Mouse (Mus musculus) liver, adult 2 months (tissue): ENCODE data around the gene Gpc6. TPM values are rescaled to one million over a fixed set of nuclear protein-coding genes. Genes with fewer than 3 reads are reported as not detected.

Source experiments
- DNase-seq: peaks from one replicate; pipeline ENCODE4 v3.0.0-alpha.2; 2011; ENCODE audit warnings: low read depth, low spot score; ENCODE audit errors: extremely low read depth
- H3K27ac ChIP-seq: fragments of 200-500 bp; replicated peaks from 2 replicates; pipeline ENCODE4 v1.5.1; 2012; ENCODE audit warnings: low read depth, mild to moderate bottlenecking, control low read depth, inconsistent platforms, low read length; ENCODE audit not compliant: insufficient read depth
- H3K27me3 ChIP-seq: fragments of 200-500 bp; 2 replicates; pipeline ENCODE4 v1.6.1; 2012; ENCODE audit warnings: mild to moderate bottlenecking, moderate library complexity, low read length, inconsistent platforms; ENCODE audit not compliant: control insufficient read depth, insufficient read depth
- H3K36me3 ChIP-seq: fragments of 200-500 bp; 2 replicates; pipeline ENCODE4 v1.6.1; 2012; ENCODE audit warnings: low read length, inconsistent platforms; ENCODE audit not compliant: control insufficient read depth, insufficient read depth
- H3K4me1 ChIP-seq: fragments of 200-500 bp; 2 replicates; pipeline ENCODE4 v1.6.1; 2011; ENCODE audit warnings: low read length; ENCODE audit not compliant: control insufficient read depth, insufficient read depth
- H3K4me3 ChIP-seq: fragments of 200-500 bp; 2 replicates; pipeline ENCODE4 v1.5.1; 2011; ENCODE audit warnings: low read depth, mild to moderate bottlenecking, control low read depth, low read length, moderate library complexity; ENCODE audit not compliant: insufficient read depth
- H3K79me2 ChIP-seq: fragments of 200-500 bp; 2 replicates; pipeline ENCODE4 v1.6.1; 2012; ENCODE audit warnings: inconsistent platforms, mild to moderate bottlenecking, low read length, moderate library complexity; ENCODE audit not compliant: control insufficient read depth, insufficient read depth
- H3K9ac ChIP-seq: fragments of 200-500 bp; 2 replicates; pipeline ENCODE4 v1.6.1; 2012; ENCODE audit warnings: low read depth, mild to moderate bottlenecking, control low read depth, inconsistent platforms, low read length
- CTCF ChIP-seq: fragments of 200-500 bp; IDR thresholded peaks from 2 replicates; pipeline ENCODE4 v1.5.1; 2011; ENCODE audit warnings: low read depth, low read length, control low read depth
- POLR2A ChIP-seq: fragments of 200-500 bp; IDR thresholded peaks from 2 replicates; pipeline ENCODE4 v1.6.1; 2011; ENCODE audit warnings: low read length, control low read depth; ENCODE audit not compliant: insufficient read depth; ENCODE audit errors: extremely low read depth
- WGBS: fragments of 180-500 bp; shearing (Covaris S2); methylation state at CpG from one replicate; pipeline ENCODE4 v1.1.7; 2018; 5-methylcytosine and 5-hydroxymethylcytosine counted together
- polyA plus RNA-seq: library from polyadenylated mRNA; depleted of rRNA; stranded (reverse); fragments of >200 nt; gene quantifications from 2 replicates; pipeline ENCODE4 v1.2.3, GENCODE M21; 2012
- total RNA-seq: library from RNA; depleted of rRNA; stranded (reverse); fragments of >200 nt; gene quantifications from 2 replicates; pipeline ENCODE4 v1.2.3, GENCODE M21; 2014

Gene Gpc6
- total and polyA plus RNA-seq, 2 experiments, result 0.88 to 2.6 TPM

DNA sequence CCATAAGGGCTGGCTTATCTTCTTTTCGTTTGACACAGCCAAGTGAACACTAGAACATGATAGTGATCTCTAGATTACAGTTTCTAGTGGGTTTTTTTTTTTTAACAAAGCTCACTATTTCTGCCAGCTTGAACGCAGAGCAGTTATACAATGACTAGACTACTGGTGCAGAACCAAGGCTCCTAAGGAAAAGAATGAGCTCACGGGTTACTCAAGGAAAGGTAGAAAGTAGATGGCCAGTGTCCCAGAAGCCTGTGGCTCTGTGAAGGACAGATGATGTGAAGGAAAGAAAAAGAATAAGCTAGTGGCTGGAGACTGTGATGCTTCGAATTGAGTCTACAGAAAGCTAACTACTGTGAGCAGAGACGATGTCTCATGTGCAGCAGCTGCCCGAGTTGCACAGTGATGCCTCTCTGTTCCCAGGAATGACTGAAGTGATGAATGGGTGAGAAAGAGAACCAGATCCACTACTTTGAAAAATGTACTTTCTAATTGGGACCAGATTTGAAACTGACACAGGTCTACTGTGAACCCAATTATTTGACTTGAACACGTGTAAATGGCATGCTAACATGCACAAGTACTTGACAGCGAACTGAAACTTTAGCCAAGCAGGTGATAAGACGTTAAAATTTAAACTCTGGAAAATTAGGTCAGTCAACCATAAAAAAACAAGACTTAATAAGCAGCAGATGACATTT, 482.9 kb downstream of the Gpc6 start:
- no peaks in the 10 kb centered on the region for H3K27me3 ChIP-seq
- no peak overlapping the region for H3K4me3 ChIP-seq
- H3K36me3 ChIP-seq, result no peaks in the 10 kb centered on the region
- no peak overlapping the region for H3K9ac ChIP-seq
- peak; percentile 86 for DNase-seq
- WGBS, result 72% methylated on average over 9 of the region's 9 CpGs
- no peak overlapping the region for H3K27ac ChIP-seq
- TF ChIP-seq POLR2A, result no peak
- H3K4me1 ChIP-seq, result no peaks in the 10 kb centered on the region
- H3K79me2 ChIP-seq, result no peaks in the 10 kb centered on the region

DNA sequence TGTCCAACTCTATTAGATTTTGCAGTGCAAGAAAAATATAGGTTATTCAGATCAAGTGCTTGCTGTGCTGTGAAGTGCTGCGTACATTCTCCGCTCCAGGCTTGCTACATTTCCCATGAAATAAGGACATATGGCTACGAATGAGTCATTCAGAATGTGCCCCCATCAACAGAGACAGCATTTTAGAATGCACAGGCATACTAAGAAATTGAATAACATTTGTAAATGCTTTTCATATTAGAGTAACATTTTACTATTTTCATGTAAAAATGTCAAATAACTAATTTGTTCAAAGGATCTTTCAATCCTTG, 483.4 kb downstream of the Gpc6 start:
- no peak for TF ChIP-seq POLR2A
- TF ChIP-seq CTCF, result no peak
- no peak overlapping the region for H3K4me3 ChIP-seq
- no peak for DNase-seq
- no peak overlapping the region for H3K27ac ChIP-seq
- H3K4me1 ChIP-seq, result no peaks in the 10 kb centered on the region
- no peak overlapping the region for H3K9ac ChIP-seq
- H3K79me2 ChIP-seq, result no peaks in the 10 kb centered on the region
- 92% methylated on average over 3 of the region's 3 CpGs for WGBS
- H3K36me3 ChIP-seq, result no peaks in the 10 kb centered on the region
- no peaks in the 10 kb centered on the region for H3K27me3 ChIP-seq

DNA sequence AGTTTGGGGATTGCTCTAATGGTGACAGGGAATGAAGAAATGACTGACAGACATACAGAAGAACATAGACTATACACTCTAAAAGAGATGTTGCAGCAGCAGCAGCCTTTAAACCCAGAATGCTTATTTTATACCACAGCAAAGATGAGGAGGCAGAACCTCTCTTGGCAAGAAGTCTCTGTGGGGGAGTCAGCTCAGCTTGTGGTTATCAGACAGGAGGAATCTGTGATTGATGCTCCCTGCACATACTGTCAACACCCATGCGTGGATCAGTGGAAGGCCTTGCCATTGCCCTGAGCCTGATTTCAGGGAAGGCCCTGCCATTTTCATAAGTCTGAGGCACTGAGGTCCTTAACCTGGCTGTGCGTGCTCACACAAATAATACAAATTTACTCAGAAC, 484.7 kb downstream of the Gpc6 start:
- no peak overlapping the region for H3K4me3 ChIP-seq
- no peaks in the 10 kb centered on the region for H3K4me1 ChIP-seq
- DNase-seq, result no peak
- H3K79me2 ChIP-seq, result no peaks in the 10 kb centered on the region
- no peak overlapping the region for H3K9ac ChIP-seq
- no peak overlapping the region for H3K27ac ChIP-seq
- TF ChIP-seq CTCF (no peak), POLR2A (no peak)
- WGBS, result 90% methylated on average over 2 of the region's 2 CpGs
- H3K27me3 ChIP-seq, result no peaks in the 10 kb centered on the region
- no peaks in the 10 kb centered on the region for H3K36me3 ChIP-seq

DNA sequence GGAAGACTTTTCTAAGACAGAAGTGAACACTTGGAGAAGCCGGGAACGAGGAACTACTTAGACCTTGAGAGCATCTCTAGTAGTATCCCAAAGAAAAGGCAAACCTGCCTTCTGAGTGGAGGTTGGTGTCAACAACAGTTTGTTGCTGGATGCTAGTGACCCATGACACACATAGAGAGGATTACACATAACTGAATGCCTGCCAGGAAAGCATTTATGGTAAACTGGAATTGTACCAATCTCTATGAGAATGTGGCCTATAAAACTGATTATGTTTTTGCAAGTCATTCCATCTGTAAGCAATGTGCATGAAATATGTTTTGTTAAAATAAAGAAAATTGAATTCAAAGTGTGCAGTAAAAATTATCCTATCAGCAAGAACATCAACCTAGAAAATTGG, 485.4 kb downstream of the Gpc6 start:
- TF ChIP-seq CTCF (no peak), POLR2A (no peak)
- H3K79me2 ChIP-seq, result no peaks in the 10 kb centered on the region
- H3K27me3 ChIP-seq, result no peaks in the 10 kb centered on the region
- H3K27ac ChIP-seq, result no peak overlapping the region
- no peak overlapping the region for H3K4me3 ChIP-seq
- 96% methylated on average over 2 of the region's 2 CpGs for WGBS
- H3K9ac ChIP-seq, result no peak overlapping the region
- no peaks in the 10 kb centered on the region for H3K4me1 ChIP-seq
- no peaks in the 10 kb centered on the region for H3K36me3 ChIP-seq
- DNase-seq, result peak; percentile 14

DNA sequence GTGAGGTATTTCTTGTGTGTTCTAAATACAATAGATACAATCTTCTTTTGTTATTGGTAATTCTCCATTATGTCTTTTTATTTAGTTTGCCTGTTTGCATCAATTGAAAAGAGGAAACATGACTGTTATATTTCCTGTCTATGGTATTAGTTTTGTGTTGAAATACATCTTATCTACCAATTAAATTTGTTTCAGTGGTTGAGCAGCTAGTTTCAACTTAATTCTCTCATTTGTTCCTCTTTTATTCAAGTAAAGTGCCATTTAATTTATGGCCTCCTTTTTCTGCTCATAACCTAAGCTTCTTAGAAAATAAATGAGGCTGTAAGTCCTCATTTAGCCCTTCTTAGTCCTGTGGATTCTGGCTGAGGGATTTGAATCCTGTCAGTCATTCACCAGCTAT, 489.9 kb downstream of the Gpc6 start:
- DNase-seq, result no peak

DNA sequence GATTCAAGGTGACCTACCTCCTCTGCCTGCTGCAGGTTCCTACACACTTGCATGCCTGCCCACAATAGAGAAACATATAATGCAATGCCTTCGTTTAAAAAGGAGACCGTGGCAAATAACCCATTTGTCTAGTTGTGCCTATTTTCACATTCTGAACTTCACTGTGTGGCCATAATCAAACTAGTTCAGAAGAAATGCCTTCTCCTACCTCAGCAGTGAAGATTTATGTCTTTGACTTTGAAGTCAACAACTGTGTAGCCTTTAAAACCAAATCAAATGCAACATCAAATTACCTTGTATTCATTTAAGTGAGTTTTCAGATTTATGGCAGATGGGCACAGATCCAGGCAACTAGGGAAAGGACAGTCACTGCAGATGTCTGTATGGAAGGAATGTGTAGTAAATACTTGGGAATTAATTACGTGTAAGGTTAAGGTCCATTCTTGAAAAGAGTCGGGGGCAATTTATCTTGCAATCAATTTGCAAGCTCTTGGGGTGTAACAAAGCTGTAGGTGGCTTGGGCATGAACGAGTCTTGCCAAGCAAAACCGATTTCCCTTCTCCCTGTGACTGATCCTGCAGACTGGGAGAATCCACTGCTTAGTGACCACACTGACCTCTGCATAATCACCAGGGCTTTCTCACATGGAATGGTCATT, 494.6 kb downstream of the Gpc6 start:
- Histone ChIP-seq H3K79me2 (no peaks in the 10 kb centered on the region), H3K36me3 (no peaks in the 10 kb centered on the region), H3K4me3 (no peak overlapping the region), H3K27me3 (no peaks in the 10 kb centered on the region), H3K9ac (no peak overlapping the region), H3K4me1 (no peaks in the 10 kb centered on the region), H3K27ac (no peak overlapping the region)
- DNase-seq, result no peak
- 87% methylated on average over 6 of the region's 6 CpGs for WGBS
- TF ChIP-seq POLR2A (no peak), CTCF (no peak)

More for the DNA sequence above, 489.9 kb downstream of the Gpc6 start:
- Histone ChIP-seq H3K4me3 (no peak overlapping the region), H3K79me2 (no peaks in the 10 kb centered on the region), H3K9ac (no peak overlapping the region), H3K4me1 (no peaks in the 10 kb centered on the region), H3K36me3 (no peaks in the 10 kb centered on the region), H3K27me3 (no peaks in the 10 kb centered on the region), H3K27ac (no peak overlapping the region)
- TF ChIP-seq CTCF (no peak), POLR2A (no peak)
